Mouse (Mus musculus): Measurements from ENCODE around the gene Cox6b2. TPM values are rescaled to one million over a fixed set of nuclear protein-coding genes. Genes with fewer than 3 reads are reported as not detected.

Cox6b2 gene
- total RNA-seq (2018; cell fraction: chromatin; rRNA removed) = 10 to 100 TPM in 1 of 26 experiments, not detected in 25; 13.7 TPM
- total RNA-seq (2018; cell fraction: cytosol; rRNA removed) = under 1 TPM in 4 of 26 experiments, not detected in 22; 0.49 to 0.71 (median 0.61) TPM
- total RNA-seq (2018; cell fraction: nucleus; rRNA removed) = not detected
- polyA plus RNA-seq (2018) = 1.3 TPM in 1 of 3 replicates, not detected in the others

DNA sequence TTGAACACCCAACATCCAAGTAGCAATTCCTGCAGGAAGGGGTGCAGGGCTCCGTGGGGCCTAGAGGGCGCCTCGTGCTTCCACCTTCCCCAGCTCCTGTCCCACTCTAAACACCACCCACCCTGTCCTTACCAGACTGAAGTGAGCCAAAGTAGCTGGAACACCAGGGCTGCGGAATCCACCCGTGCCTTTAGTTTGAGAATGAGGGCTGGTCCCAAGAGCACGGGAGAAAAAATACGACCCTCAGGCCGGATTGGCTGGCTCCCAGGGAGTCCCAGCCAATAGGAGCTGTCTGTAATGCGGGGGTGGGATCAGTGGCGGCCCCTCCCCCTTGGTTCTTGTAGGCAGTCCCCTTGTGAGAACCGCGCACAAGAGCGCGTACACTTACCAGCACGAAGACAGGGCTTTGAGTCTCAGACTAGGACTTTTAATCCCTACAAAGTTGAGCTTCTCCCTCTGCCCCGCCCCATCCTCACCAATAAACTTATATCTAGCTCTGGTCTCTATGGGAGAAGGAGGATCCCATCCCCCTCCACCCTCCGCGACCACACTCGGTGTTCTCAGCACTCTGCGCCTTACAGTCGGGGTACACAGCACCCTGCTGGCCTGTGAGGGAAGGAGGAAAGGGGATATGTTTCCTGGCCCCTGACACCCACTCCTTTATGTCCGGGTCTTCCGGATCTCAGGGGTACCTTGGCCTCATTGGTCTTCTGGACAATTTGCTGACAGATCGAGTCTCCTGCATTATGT is at the start of gene Cox6b2:
Gene Cox6b2 (minus strand): TSS at position 274 of the 750 bp plus-strand sequence.
- Histone ChIP-seq H3K36me3 (ENCODE audit: inconsistent target) (no peaks in the 10 kb centered on the region), H3K4me3 (ENCODE audit: inconsistent target) (no peak within 1 kb of the TSS), H3K27ac (no peak within 1 kb of the TSS), H3K79me2 (ENCODE audit: inconsistent target) (no peaks in the 10 kb centered on the region)
- WGBS (ENCODE audit: missing documents) = 16% methylated on average over 23 of the region's 24 CpGs

DNA sequence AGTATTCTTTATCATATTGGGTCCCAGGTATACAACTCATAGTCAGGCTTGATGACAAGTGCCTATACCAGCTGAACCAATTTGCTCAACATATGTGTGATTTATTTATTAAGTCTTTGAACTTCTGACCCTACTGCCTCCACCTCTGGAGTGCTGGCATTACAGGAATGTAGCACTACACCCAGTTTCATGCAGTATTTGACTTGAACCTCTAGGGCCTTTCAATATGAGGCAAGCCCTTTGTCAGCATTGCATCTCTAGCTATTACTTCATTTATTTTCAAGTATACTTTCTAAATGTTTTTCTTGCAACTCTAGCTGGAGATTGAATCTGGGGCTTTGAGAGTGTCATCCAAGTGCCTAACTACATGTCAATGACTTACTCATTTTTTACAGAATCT is 49.4 kb upstream of the Cox6b2 start:
- peaks cover 8% of the 10 kb centered on the region for H3K36me3 ChIP-seq (ENCODE audit: inconsistent target)
- H3K79me2 ChIP-seq (ENCODE audit: inconsistent target) = no peaks in the 10 kb centered on the region
- no peak overlapping the region for H3K27ac ChIP-seq
- H3K4me3 ChIP-seq (ENCODE audit: inconsistent target) = no peak overlapping the region

DNA sequence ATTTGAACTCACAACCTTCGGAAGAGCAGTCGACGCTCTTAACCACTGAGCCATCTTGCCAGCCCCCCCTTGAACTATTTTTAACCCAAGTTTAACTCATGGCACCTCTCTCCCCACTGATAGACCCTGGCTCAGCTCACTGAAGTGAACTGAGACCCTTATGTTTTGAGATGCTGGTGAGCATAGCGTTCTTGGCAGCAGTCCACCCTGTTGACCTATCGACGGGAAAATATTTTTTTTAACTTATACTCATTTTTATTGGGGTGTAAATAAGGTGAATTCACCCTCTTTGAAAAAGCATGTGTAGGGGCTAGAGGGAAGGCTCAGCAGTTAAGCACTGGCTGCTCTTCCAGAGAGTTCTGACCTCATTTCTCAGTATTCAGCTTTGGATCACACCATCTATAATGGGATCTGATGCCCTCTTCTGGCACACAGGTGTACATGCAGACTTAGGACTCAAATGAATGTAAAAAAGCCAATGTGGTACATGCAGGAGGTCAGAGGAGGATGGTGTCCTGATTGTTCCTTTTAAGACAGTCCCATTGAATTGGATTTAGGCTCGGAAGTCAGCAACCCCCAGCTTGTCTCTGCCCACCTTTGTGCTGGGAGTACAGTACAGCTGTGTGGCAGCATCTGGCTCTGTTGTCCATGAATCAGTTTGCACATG is 43.0 kb upstream of the Cox6b2 start:
- Histone ChIP-seq H3K36me3 (ENCODE audit: inconsistent target) (peaks cover 21% of the 10 kb centered on the region), H3K4me3 (ENCODE audit: inconsistent target) (no peak overlapping the region), H3K27ac (no peak overlapping the region), H3K79me2 (ENCODE audit: inconsistent target) (peaks cover 18% of the 10 kb centered on the region)
- WGBS (ENCODE audit: missing documents) = 75% methylated on average over 7 of the region's 7 CpGs

DNA sequence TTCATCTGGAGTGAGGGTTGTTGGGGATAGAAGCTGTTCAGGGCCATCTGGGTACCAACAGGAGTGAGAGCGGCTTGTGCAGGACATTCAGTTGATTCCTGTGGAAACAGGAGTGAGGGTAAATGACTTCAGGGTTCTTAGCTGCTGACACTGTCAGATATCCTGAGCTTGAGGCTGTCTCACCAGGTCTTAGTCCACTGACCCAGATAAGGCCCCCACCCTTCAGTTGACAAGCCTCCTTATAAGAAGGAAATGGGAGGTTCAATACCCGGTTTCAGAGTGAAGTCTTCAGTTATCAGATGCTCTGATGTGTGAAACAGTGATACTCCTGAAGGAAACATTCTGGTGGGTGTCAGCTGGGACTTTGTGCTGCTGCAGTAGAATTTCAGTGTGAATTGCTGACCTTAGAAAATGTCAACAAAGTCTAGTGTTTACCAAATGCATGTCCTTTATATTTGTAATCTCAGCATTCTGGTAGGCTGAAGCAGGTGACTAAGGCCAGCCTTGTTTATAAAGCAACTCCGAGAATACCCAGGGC is 41.8 kb upstream of the Cox6b2 start:
- WGBS (ENCODE audit: missing documents) = 69% methylated on average over 3 of the region's 3 CpGs
- Histone ChIP-seq H3K4me3 (ENCODE audit: inconsistent target) (no peak overlapping the region), H3K36me3 (ENCODE audit: inconsistent target) (peaks cover 21% of the 10 kb centered on the region)

DNA sequence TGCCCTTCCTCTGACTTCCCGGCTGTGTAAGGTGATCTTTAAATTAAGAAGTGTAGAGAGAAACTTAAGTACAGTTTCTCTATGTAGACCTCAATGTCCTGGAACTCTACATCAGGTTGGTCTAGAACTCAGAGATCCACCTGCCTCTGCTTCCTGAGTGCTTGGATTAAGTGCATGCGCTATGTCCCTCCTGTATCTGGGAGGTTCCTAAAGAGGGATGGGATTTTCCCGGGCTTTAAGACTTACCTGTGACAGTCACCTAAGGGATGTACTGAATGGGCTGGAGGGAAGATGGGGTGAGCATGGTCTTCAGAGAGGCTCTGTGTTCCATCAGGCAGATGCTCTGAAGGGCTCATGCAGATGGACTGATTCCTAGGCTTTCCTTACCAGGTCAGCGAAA is 40.8 kb upstream of the Cox6b2 start:
- Histone ChIP-seq H3K4me3 (ENCODE audit: inconsistent target) (peak overlapping the region; percentile 95), H3K36me3 (ENCODE audit: inconsistent target) (peaks cover 21% of the 10 kb centered on the region), H3K79me2 (ENCODE audit: inconsistent target) (peaks cover 18% of the 10 kb centered on the region), H3K27ac (peak overlapping the region; percentile 85)
- WGBS (ENCODE audit: missing documents) = 40% methylated on average over 4 of the region's 4 CpGs

More for the DNA sequence above, 41.8 kb upstream of the Cox6b2 start:
- Histone ChIP-seq H3K27ac (no peak overlapping the region), H3K79me2 (ENCODE audit: inconsistent target) (peaks cover 18% of the 10 kb centered on the region)

DNA sequence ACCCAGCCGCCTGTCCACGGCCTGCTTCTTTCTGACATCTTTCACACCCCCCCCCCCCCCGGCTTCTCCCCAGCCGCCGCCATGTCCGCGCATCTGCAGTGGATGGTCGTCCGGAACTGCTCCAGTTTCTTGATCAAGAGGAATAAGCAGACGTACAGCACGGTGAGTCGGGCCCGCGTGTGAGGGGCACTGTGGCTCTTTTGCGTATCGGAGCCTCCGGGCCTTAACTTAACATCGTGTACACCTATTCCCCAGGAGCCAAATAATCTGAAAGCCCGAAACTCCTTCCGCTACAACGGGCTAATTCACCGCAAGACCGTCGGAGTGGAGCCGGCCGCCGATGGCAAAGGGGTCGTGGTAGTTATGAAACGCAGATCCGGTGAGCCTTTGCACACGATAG is 40.4 kb upstream of the Cox6b2 start:
- Histone ChIP-seq H3K36me3 (ENCODE audit: inconsistent target) (peaks cover 21% of the 10 kb centered on the region), H3K4me3 (ENCODE audit: inconsistent target) (peak overlapping the region; percentile 95), H3K79me2 (ENCODE audit: inconsistent target) (peaks cover 18% of the 10 kb centered on the region), H3K27ac (peak overlapping the region; percentile 85)
- WGBS (ENCODE audit: missing documents) = under 1% methylated on average over 26 of the region's 31 CpGs

DNA sequence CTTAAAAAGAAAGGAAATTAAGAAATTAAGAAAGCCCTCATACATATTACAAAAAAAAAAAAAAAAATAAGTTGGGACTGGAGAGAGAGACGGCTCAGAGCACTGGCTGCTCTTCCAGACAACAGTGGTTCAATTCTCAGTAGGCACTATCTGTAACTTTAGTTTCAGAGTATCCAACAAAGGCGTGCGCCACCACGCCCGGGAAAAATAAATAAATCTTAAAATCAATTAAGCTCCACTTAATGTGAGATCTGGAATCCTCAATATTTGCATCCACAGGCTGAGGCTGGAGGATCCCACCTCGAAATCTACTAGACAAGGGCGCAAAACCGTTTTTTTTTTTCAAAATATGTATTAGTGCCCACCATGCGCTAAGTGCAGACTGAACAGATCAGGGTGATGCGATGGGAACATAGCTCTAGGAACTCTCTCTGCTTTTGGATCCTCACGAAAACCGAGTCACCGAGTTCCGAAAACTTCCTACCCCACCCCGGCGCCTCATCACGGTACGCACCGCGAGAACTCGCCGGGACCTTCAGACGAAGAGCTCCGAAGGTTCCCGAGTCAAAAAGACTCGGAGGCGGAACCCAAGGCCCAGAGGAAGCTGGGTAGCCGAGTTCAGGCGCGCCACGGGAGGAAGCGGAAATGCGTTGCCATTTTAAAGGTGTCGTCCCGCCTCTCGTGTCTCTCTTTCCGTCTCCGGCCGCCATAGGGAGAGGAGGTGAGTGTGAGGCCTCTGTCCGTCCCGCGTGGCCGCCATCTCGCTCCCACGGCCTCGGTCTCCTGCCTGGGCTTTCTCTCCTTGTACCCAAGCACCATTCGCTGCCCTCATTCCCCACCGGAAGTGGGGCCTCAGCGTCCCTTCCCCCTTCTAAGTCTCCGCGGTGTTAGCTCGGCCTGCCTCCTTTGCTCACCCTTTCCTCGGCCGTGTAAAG is 39.7 kb upstream of the Cox6b2 start, which contains the start of gene Rpl28:
Gene Rpl28 (plus strand): TSS at position 597 of the 935 bp plus-strand sequence.
- WGBS (ENCODE audit: missing documents) = 2% methylated on average over 47 of the region's 54 CpGs
- Histone ChIP-seq H3K36me3 (ENCODE audit: inconsistent target) (peaks cover 21% of the 10 kb centered on the region), H3K4me3 (ENCODE audit: inconsistent target) (peak within 1 kb of the TSS; percentile 95), H3K27ac (peak within 1 kb of the TSS; percentile 85), H3K79me2 (ENCODE audit: inconsistent target) (peaks cover 18% of the 10 kb centered on the region)

DNA sequence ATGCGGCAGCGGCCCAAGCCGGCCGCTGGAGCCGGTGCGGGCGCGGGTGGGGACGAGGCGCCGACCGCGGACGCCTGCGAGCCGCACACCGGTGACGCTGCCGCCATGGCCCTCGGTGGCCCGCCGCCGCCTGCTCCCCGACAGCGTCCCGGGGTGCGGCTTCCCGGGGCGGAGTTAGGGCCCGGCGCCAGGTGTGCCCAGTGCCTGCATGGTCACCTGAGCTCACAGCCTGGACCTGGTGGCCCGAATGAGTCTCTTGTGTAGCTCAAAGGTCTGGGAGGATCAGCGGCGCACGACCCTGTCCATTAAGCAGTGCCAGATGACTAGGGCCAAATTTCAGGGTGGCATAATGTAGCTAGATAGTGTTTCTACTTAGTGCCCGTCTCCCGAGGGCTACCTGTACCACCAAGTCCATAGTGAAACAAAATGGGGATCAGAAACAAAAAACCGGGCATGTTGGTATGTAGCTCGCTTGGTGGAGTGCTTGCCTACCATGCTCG is 36.6 kb upstream of the Cox6b2 start, which contains the start of gene Tmem238:
Gene Tmem238 (minus strand): TSS at position 221 of the 500 bp plus-strand sequence.
- no peak within 1 kb of the TSS for H3K27ac ChIP-seq
- peak within 1 kb of the TSS; percentile 22 for H3K4me3 ChIP-seq (ENCODE audit: inconsistent target)
- 10% methylated on average over 40 of the region's 40 CpGs for WGBS (ENCODE audit: missing documents)
- H3K79me2 ChIP-seq (ENCODE audit: inconsistent target) = peaks cover 18% of the 10 kb centered on the region
- H3K36me3 ChIP-seq (ENCODE audit: inconsistent target) = 0 out of 2 replicates have a peak, but pooled peaks cover 2% of the 10 kb centered on the region

DNA sequence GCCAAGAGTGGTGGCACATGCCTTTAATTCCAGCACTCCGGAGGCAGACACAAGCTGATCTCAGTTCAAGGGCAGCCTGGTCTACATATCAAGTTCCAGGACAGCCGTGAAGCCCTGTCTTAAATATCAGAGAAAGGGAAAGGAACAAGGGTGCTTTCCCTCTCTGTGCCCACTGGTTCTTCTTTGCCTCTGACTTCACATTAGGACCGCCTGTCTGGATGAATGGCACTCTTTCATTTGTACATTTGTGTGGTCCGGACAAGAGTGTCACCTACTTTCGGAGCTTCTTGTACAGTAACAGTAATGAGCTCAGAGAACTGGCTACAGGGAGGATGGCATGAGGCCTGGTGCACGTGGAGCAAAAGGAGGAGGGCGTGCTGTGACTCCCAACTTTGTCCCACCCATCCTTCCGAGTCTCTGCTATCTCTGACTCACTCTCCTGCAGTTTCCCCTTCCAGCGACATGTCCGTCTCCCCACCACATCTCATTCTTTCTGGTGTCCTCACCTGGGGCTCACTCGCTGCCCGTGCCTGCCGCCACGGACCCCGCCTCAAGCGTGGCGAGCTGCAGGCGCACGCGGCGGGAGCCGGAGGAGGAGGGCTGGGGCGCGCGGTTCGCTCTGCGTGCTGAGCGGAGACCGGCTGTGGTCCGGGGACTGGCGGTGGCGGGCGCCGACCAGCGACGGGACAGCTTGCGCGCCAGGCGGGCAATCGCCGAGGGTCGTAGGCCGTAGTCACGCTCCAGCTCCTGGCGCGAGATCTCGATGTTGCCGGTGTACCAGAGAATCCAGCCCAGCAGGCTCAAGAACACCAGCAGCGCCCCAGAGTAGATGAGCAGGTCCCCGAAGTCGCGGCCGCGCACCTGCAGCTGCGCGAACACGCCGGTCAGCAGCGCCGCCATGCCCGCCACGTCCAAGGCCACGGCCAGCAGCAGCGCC is 35.9 kb upstream of the Cox6b2 start:
- Histone ChIP-seq H3K79me2 (ENCODE audit: inconsistent target) (peaks cover 10% of the 10 kb centered on the region), H3K27ac (no peak overlapping the region), H3K36me3 (ENCODE audit: inconsistent target) (no peaks in the 10 kb centered on the region), H3K4me3 (ENCODE audit: inconsistent target) (peak overlapping the region; percentile 22)
- 2% methylated on average over 63 of the region's 64 CpGs for WGBS (ENCODE audit: missing documents)

DNA sequence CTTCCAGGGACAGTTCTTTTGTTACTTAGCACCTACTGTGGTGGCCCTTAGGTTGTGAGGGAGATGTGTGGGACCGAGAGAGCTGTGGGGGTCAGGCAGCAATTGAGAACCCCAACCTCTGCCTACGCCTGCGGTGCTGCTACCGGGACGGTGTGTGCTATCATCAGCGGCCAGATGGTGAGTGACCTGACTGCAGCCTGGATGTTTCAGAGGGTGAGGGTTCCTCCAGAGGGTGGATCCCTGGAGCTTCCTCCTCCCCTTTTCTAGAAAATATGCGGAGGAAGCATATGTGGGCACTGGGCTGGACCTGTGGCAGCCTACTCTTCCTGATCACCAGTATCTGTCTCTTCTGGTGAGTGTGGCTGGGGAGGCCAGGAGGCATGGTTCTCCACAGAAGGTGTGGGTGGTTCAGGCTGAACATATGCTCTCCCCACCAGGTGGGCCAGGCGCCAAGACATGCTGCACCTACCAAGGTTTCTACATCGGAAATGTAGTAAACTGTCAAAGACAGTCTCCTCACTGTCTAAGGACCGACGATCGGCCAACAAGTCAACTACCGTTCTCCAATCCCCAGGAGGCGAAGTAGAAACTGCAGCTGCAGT is 30.9 kb upstream of the Cox6b2 start:
- Histone ChIP-seq H3K27ac (no peak overlapping the region), H3K36me3 (ENCODE audit: inconsistent target) (no peaks in the 10 kb centered on the region), H3K4me3 (ENCODE audit: inconsistent target) (no peak overlapping the region), H3K79me2 (ENCODE audit: inconsistent target) (no peaks in the 10 kb centered on the region)
- 84% methylated on average over 14 of the region's 14 CpGs for WGBS (ENCODE audit: missing documents)

DNA sequence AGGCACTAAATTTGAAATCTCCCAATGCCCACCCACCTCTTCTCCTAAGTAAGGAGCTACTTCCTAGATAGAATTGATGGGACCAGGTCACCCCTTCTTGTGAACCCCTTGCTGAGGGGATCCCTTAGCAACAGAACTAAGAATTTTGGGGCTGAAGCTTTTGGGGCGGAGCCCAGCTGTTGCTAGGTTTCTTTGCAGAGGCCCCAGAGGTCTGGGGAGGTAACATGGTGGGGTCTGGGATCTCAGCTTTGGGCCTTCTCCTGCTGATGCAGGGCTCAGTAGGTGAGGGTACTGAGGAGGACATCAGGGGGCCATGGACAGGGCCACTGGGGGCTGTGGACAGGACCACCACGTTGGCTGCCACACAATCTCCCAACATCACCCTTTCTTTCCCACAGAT is 29.9 kb upstream of the Cox6b2 start, which contains the start of the genes Il11 and Tmem190:
Gene Il11 (minus strand): TSS at position 101 of the 400 bp plus-strand sequence.
Gene Tmem190 (plus strand): TSS at position 179 of the 400 bp plus-strand sequence.
- no peaks in the 10 kb centered on the region for H3K79me2 ChIP-seq (ENCODE audit: inconsistent target)
- no peaks in the 10 kb centered on the region for H3K36me3 ChIP-seq (ENCODE audit: inconsistent target)
- H3K4me3 ChIP-seq (ENCODE audit: inconsistent target) = no peak within 1 kb of the TSS
- WGBS (ENCODE audit: missing documents) = 75% methylated on average over 2 of the region's 2 CpGs
- H3K27ac ChIP-seq = no peak within 1 kb of the TSS

DNA sequence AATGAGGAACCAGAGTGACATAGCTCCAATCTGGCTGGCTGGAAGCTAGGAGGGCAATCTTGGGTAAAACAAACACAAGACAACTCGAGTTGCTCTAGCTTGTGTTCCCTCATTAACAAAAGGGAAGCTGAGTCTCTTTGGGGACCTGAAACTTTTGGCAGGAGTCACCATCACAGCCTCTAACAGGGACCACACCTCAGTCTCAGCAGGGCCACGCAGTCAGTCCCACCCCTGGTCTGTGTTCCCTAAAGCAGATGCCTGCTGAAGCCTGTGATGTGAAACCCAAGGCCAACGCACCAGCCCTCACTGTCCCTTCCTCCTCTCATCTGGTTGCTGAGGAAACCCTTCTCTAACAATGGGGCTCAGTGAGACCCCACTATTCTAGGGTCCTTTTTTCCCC is 29.2 kb upstream of the Cox6b2 start:
- Histone ChIP-seq H3K36me3 (ENCODE audit: inconsistent target) (no peaks in the 10 kb centered on the region), H3K79me2 (ENCODE audit: inconsistent target) (no peaks in the 10 kb centered on the region), H3K27ac (no peak overlapping the region), H3K4me3 (ENCODE audit: inconsistent target) (no peak overlapping the region)
- WGBS (ENCODE audit: missing documents) = 38% methylated on average over 3 of the region's 3 CpGs

Data from macrophage (primary cell).